Mouse (Mus musculus) MN1 (cell line): ENCODE results near the gene Etv3.
A peak's percentile ranks its signal among the peaks of the same experiment; 100 is the strongest.

Experiments
- DNase-seq: peaks from one replicate; pipeline ENCODE4 v3.0.0-alpha.2; 2016; ENCODE audit warnings: low spot score

Gene Etv3

GRCm38 (mm10) chr3:87556668-87557278 is 31.6 kb downstream of the Etv3 start:
- no peak for DNase-seq

GRCm38 (mm10) chr3:87560156-87560555 is 34.9 kb downstream of the Etv3 start:
- peak; percentile 60 for DNase-seq

- DNase-seq = no peak
Measured at GRCm38 (mm10) chr3:87561434-87561833, 36.2 kb downstream of the Etv3 start.

GRCm38 (mm10) chr3:87562370-87562769 is 37.2 kb downstream of the Etv3 start:
- peak; percentile 88 for DNase-seq

- DNase-seq = no peak
Measured at GRCm38 (mm10) chr3:87563466-87563865, 38.3 kb downstream of the Etv3 start.

GRCm38 (mm10) chr3:87565623-87566022 is 40.4 kb downstream of the Etv3 start:
- DNase-seq = no peak

- peak; percentile 87 for DNase-seq
Measured at GRCm38 (mm10) chr3:87566066-87566465, 40.9 kb downstream of the Etv3 start.

GRCm38 (mm10) chr3:87567497-87567896 is 42.3 kb downstream of the Etv3 start:
- no peak for DNase-seq

- DNase-seq = no peak
Measured at GRCm38 (mm10) chr3:87568681-87569080, 43.5 kb downstream of the Etv3 start.

- no peak for DNase-seq
Measured at GRCm38 (mm10) chr3:87575766-87576165, 50.6 kb downstream of the Etv3 start.

- no peak for DNase-seq
Measured at GRCm38 (mm10) chr3:87582259-87582658, 57.1 kb downstream of the Etv3 start.
